In genomic region chr4:63503949-63504348, GRCm38 (mm10) we compare ENCODE assay signal across 30 mouse cellular contexts.
"Had no signal": no experiment of that assay in that cellular context is flagged by ENCODE, and none has a peak within 500 bp of the region (broad histone marks: within the 10 kb centered on the region; RNA-seq: fewer than 3 reads in every experiment).

No protein-coding gene starts in this region.

- H3K9me3 ChIP-seq: limb, embryonic 10.5 days; limb, embryonic 12.5 days; limb, embryonic 13.5 days; limb, embryonic 15.5 days; liver, embryonic 12.5 days; liver, embryonic 13.5 days; liver, embryonic 15.5 days; lung, embryonic 15.5 days; midbrain, embryonic 10.5 days; midbrain, embryonic 12.5 days; midbrain, embryonic 13.5 days; neural tube, embryonic 12.5 days had no signal

- DNase-seq: left cerebral cortex, postnatal 4 days; liver; liver, embryonic 13.5 days; liver, postnatal 0 days; lung, adult 18-20 months; lung, adult 2 months; lung, embryonic 14.5 days; lung, postnatal 10 days; lung, postnatal 14 days; lung, postnatal 36 days; lung, postnatal 4 days; midbrain, embryonic 14.5 days had no signal

- H3K4me3 ChIP-seq: limb, embryonic 10.5 days; limb, embryonic 12.5 days; limb, embryonic 13.5 days; limb, embryonic 15.5 days; liver, embryonic 12.5 days; liver, embryonic 13.5 days; liver, embryonic 15.5 days; lung, embryonic 15.5 days; megakaryocyte, embryonic 14.5 days; midbrain, embryonic 10.5 days; midbrain, embryonic 12.5 days; midbrain, embryonic 13.5 days; myocyte; neural tube, embryonic 12.5 days had no signal

- ATAC-seq: liver, embryonic 12.5 days; liver, postnatal 0 days; lung, postnatal 0 days; midbrain, embryonic 13.5 days; midbrain, embryonic 16.5 days had no signal

- H3K27ac ChIP-seq: limb, embryonic 10.5 days; limb, embryonic 12.5 days; limb, embryonic 13.5 days; limb, embryonic 15.5 days; liver, embryonic 12.5 days; liver, embryonic 13.5 days; liver, embryonic 14.5 days; liver, embryonic 15.5 days; lung, embryonic 15.5 days; macrophage; midbrain, embryonic 10.5 days; midbrain, embryonic 12.5 days; midbrain, embryonic 13.5 days; neural tube, embryonic 12.5 days had no signal

- H3K27me3 ChIP-seq: limb, embryonic 15.5 days; midbrain, embryonic 12.5 days; midbrain, embryonic 13.5 days; neural tube, embryonic 12.5 days had no signal

- H3K4me2 ChIP-seq: limb, embryonic 12.5 days; limb, embryonic 13.5 days; limb, embryonic 15.5 days; liver, embryonic 11.5 days; liver, embryonic 12.5 days; liver, embryonic 13.5 days; liver, embryonic 15.5 days; lung, embryonic 14.5 days; lung, embryonic 15.5 days; midbrain, embryonic 12.5 days; midbrain, embryonic 13.5 days; neural tube, embryonic 12.5 days had no signal

- H3K4me1 ChIP-seq: limb, embryonic 10.5 days; limb, embryonic 12.5 days; limb, embryonic 13.5 days; limb, embryonic 15.5 days; liver, embryonic 12.5 days; liver, embryonic 13.5 days; liver, embryonic 15.5 days; lung, embryonic 15.5 days; megakaryocyte, embryonic 14.5 days; midbrain, embryonic 10.5 days; midbrain, embryonic 12.5 days; neural tube, embryonic 12.5 days had no signal

- H3K36me3 ChIP-seq: limb, embryonic 10.5 days; limb, embryonic 12.5 days; limb, embryonic 13.5 days; limb, embryonic 15.5 days; liver, embryonic 12.5 days; liver, embryonic 13.5 days; liver, embryonic 15.5 days; lung, embryonic 15.5 days; midbrain, embryonic 10.5 days; midbrain, embryonic 12.5 days; midbrain, embryonic 13.5 days; neural tube, embryonic 12.5 days had no signal

- H3K9ac ChIP-seq: limb, embryonic 12.5 days; limb, embryonic 13.5 days; limb, embryonic 15.5 days; liver, embryonic 12.5 days; liver, embryonic 13.5 days; liver, embryonic 14.5 days; liver, embryonic 15.5 days; liver, postnatal 0 days; lung, embryonic 14.5 days; lung, embryonic 15.5 days; midbrain, embryonic 12.5 days; midbrain, embryonic 13.5 days; neural tube, embryonic 12.5 days had no signal
